Mouse (Mus musculus) lung, adult 2 months (tissue): ENCODE measurements at regions not wholly inside any gene's neighbourhood (a gene's known extent, or its start where the extent isn't known, plus 50 kb on each side); places are given as distances from the start of the nearest gene placed in this dataset.

ENCODE experiments used
- CTCF ChIP-seq: fragments of 200-500 bp; IDR thresholded peaks from 2 replicates; pipeline ENCODE4 v1.5.1; 2011; ENCODE audit warnings: mild to moderate bottlenecking, low read length, control low read depth; ENCODE audit not compliant: insufficient read depth
- POLR2A ChIP-seq: fragments of 200-500 bp; IDR thresholded peaks from 2 replicates; pipeline ENCODE4 v1.6.1; 2011; ENCODE audit warnings: low read depth, mild to moderate bottlenecking, control low read depth, low read length, borderline replicate concordance; ENCODE audit errors: extremely low read depth

DNA sequence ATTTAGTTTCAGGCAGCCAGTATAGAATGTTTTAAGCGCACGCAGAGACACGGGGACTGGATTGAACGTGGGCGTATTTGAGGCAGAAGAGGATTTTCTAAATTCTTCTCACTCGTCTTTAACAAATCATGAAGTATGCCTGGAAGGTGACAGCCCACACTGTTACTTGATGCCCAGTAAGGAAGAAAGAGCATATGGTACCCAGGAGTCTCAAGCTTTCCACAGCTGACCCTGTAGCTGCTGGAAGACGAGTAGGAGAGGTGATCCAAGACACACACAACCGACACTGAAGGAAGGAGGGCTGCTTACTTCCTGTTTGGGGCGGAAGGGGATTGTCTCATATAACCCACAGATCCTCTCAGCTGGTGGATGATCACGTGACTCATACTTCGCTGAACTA is 56.9 kb upstream of the Nphp3 start:
- TF ChIP-seq POLR2A (no peak), CTCF (no peak)
